Mouse (Mus musculus): ENCODE data around the gene Tspoap1. TPM values are rescaled to one million over a fixed set of nuclear protein-coding genes. Genes with fewer than 3 reads are reported as not detected.
A peak's percentile ranks its signal among the peaks of the same experiment; 100 is the strongest.

The Tspoap1 gene
- total RNA-seq (2021), result under 1 TPM; 0.15 to 0.31 TPM

DNA sequence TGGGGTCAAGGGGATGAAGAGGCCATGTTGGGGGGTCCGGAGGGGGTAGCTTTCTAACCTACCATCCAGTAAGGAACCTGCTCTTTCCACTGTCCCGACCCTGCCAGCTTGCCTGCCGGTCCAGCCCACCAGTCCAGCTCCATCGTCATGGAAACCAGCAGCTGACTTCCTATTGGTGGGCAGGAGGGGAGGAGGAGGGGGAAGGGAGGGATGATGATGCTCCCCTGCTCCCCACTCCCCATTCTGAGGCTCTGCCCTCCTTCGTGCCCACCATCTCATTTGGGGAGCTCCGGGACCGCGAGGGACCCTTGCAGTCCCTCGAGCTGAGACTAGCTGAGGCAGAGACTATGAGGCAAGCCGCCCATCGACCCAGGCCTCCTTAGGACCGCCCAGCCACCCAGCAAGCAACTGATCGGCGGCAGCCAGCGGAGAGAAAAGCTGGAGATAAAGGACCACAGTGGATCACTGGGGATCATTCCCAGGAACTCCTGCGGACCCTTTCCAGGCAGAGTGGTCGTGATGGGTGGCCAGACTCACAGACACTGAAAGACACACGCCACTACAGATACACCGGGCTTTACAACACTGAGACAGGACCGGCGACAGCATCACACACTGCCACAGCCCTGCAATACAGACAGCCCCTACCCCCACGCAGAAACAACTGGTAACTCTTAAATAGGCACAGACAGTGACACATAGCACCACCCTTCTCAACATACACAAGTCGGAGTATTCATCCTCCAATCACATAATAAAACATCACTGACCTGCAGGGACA is at the start of gene Tspoap1:
Tspoap1 (plus strand) TSS at position 241 of the 781 bp plus-strand sequence.
- no peak for DNase-seq
- intact Hi-C loops (cut with DNase I), result no loop called here

DNA sequence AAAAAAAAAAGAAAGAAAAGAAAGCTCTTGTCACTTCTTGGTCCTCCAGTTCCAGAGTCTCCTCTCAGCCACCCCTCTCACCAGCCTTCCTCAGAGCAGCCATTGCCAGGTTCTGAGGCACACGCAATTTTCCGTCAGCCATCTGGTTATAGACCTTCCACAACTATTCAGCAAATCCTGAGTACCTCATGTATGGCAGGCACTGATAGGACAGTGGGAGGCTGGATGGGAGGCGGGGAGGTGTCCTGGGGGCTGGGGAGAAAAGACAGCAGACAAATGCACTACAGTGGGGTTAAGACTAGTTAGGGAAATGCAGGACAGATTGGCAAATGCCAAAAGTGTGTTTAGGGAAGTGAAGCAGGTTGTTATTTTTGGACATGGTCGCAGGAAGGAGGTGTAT is 48.2 kb upstream of the Tspoap1 start:
- no peak for DNase-seq
- intact Hi-C loops (cut with DNase I), result no loop called here

DNA sequence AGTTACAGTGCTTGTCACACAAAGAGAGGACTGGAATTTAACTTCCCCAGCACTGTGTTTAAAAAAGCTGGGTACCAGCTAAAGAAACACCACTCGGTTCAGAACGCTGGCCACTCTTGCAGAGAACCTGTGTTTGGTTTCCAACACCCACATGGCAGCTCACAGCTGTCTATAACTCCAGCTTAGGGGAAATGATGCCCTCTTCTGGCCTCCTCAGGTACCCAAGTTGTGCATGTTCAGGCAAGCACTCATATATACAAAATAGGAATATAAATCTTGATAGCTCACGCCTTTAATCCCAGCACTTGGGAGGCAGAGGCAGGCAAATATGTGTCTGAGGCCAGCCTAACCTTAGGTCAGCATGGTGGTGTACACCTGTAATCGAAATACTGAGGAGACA is 44.3 kb upstream of the Tspoap1 start:
- intact Hi-C loops (cut with DNase I), result no loop called here
- DNase-seq, result no peak

DNA sequence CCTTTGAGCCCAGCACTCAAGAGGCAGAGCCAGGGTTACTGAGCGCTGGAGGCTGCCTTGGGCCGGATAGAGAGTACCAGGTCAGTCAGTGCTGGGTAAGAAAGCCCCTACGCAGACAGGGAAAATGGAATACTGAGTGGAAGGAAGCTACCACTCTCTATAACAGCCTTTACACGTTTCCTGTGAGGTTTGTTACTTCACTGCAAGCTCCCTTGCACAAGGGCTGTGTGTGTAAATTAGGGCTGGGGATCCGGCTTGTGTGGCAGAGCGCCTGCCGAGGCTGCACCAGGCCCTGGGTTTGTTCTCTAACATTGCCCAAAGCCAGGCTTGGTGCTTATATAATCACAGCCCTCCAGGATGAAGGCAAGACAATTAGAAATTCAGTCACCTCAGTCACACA is 40.8 kb upstream of the Tspoap1 start:
- DNase-seq, result no peak
- intact Hi-C loops (cut with DNase I), result no loop called here

DNA sequence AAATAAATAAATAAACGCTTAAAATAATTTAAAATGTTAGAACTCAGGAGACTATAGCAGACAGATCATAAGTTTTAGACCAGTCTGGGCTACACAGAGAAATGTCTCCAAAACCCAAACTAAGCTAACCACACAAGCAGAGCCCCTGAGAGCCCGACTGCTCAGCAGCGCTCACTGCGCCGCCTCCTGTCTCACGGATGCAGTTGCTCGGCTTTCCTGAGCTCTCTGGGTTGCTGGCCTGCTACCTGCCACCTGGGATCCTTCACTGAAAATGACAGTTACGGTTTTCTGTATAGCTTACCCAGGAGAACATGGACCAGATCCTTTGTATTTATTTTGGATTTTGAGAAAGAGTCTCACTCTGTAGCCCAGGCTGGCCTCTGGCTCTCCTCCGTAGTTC is 40.0 kb upstream of the Tspoap1 start:
- intact Hi-C loops (cut with DNase I), result no loop called here
- DNase-seq, result no peak

DNA sequence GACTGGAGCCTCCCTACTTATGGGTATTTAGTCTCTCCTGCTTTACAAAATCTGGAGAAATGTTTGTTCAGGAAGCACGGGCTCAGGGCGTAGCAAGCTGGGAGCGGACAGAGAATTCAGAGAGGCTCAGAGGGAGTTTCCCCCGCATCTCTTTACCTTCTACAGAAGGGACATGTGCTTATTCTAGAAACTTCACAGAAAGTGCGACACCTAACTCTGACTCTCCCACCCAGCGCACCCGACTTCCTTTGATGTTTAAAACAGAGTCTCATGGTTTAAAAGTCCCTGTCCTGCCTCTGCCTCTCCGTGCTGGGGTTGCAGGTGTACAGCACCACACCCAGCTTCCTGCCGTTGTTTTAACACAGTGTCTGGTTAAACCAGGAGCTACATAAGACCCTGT is 39.5 kb upstream of the Tspoap1 start:
- intact Hi-C loops (cut with DNase I), result no loop called here

DNA sequence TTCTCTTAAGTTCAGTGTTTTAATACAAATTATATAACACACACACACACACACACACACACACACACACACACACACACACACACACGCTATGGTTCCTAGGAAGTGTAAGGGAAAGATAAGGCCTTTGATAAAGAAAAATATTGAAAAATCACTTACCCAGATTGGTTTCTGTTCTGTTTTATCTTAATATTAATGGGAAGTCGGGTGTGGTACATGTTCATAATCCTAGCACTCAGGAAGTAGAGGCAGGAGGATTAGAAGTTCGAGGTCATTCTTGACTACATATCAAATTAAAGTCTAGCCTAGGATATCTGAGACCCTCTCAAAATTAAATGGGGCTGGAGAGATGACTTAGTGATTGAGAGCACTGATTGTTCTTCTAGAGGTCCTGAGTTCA is 38.2 kb upstream of the Tspoap1 start:
- DNase-seq, result no peak
- intact Hi-C loops (cut with DNase I), result no loop called here

More for the DNA sequence above, 39.5 kb upstream of the Tspoap1 start:
- DNase-seq, result no peak

DNA sequence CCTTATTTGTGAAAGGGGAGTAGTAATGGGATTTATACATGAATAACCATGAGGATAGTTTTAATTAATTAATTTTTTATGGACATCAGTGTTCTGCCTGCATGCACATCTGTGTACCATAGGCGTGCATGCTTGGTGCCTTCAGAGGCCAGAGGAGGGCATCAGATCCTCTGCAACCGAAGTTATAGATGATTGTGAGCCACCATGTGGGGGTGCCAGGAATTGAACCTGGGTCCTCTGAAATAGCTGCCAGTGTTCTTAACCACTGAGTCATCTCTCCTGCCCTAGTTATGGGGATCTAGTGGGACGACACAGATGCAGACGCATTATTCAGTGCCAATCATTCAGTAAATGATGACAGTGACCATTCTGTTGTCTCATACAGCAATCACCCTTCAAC is 37.5 kb upstream of the Tspoap1 start:
- intact Hi-C loops (cut with DNase I), result no loop called here
- no peak for DNase-seq

DNA sequence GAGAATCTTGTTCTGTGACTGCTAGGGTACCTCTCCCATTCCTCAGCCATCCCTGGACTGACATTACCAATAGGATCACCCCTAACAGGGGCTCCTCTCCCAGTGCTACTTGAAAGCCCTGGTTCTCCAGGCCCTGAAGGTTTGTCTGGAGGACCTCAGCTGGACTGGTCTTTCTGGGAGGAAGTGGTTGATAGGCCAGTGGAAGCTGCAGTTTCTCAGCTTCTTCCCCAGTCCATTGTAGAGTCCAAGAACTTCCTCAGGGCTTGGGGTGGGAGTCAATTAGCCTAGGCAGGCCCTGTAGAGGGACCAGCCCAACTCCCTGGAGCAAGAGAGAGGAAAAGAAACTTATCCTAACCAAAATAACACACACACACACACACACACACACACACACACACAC is 34.8 kb upstream of the Tspoap1 start:
- DNase-seq, result no peak
- intact Hi-C loops (cut with DNase I), result no loop called here

DNA sequence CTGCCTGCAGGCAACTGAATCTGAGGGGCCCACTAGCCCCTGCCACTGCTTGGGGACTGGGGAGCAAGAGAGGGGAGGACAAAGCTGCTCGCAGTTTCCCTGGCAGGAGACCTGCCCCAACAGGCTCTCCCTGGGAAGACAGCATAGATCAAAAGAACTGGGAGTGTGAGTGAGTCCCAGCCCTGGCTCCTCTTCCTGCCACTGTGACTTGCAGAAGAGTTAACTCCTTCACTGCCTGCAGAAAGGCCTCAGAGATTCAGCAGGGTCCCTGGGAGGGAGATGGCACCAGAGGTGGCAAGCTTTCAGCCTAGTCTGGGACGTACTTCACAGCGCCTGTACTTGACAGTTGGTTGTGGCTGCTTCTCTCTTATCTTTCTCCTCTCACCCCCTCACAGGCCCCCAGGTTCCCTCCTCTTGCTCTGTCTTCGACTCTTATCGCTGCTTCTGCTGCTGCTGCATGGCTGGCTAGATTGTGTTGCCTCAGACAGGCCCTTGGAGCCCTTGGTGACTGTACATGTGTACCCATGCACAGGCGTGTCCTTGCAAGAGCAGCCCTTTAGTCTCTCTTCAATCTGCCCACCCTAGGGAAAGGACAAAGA is 34.3 kb upstream of the Tspoap1 start:
- intact Hi-C loops (cut with DNase I), result no loop called here
- DNase-seq, result no peak

DNA sequence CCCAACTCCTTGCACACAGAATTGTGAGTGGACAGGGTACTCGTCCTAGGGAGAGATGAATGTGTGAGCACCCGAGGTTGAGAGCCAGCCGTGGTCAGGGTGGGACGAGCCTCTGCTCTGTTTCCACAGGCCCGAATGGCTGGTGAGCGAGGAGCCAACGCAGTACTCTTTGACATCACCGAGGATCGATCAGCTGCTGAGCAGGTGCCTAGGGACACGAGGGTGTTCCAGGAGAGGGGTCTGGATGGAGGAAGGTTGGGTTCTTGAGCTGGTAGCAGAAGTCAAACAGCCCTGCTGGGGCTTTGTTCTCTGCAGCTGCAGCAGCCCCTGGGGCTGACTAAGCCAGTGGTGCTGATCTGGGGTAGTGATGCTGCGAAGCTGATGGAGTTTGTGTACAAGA is 33.3 kb upstream of the Tspoap1 start:
- intact Hi-C loops (cut with DNase I), result no loop called here
- no peak for DNase-seq

DNA sequence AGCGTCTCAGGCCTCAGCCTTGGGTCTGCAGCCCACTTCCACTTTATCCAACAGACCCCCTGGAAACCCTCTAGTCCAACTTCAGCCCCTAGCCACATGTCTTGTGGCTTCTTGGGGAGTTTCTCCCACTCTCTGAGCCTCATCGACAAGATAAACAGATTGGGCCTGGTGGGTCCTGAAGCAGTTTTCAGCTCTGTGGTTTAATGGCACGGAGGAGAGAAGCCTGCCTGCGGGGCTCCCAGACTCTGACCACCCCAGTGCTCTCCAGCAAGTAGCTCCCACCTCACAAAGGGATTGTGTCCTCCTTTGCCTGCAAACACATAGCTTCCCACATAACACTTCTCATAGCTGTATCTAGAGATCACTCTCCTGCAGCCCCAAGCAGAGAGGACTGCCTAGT is 32.9 kb upstream of the Tspoap1 start:
- intact Hi-C loops (cut with DNase I), result no loop called here
- no peak for DNase-seq

DNA sequence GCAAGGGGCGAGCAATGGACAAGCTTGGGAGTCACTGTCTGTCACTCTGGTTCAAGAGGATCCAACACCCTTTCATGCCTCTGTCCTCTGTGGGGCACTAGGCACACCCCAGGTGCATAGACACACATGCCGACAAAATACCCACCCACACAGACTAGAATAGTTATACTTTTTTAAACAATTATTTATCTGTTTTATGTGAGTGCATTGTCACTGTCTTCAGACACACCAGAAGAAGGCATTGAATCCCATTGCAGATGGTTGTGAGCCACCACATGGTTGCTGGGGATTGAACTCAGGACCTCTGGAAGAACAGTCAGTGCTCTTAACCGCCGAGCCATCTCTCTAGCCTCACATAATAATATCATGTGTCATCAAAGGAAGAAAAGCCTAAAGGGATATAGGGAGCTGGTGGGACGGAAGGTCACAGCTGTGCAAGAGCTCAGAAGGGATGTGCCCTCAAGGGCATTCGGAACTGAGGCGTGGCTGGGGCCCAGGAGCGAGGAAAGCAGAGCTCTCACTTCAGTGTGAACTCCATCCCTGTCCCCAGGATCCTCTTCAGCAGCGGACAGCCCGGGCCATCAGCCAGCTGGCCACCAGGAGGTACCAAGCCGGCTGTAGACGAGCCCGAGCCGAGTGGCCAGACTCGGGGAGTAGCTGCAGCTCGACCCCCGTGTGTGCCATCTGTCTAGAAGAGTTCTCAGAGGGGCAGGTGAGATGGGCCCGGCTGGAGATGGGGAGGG is 31.3 kb upstream of the Tspoap1 start:
- no peak for DNase-seq
- intact Hi-C loops (cut with DNase I), result no loop called here

DNA sequence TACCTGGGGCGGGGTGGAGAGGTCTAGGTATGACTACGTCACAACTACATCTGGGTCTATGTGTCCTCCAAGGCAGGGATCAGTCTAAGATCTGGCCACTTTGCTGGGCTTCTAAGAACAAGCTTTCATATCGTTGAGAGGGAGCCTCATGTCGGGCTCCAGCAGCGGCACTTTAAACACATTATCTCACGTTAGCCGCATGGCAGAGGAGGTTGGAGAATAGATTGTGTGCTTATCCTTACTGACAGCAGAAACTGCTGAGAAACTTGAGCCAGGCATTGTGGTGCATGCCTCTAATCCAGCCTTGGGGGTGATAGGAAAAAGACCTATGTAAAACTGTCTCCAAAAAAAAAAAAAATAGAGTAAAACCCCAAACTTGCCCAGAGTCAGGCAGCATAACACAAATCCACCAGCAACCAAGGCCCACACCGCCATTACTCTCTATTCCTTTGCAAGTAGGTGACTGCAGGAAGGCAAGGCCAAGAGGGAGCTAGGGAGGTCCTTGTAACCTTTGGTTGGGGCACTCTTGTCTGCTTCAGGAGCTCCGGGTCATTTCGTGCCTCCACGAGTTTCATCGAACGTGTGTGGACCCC is 30.7 kb upstream of the Tspoap1 start:
- intact Hi-C loops (cut with DNase I), result no loop called here
- no peak for DNase-seq

DNA sequence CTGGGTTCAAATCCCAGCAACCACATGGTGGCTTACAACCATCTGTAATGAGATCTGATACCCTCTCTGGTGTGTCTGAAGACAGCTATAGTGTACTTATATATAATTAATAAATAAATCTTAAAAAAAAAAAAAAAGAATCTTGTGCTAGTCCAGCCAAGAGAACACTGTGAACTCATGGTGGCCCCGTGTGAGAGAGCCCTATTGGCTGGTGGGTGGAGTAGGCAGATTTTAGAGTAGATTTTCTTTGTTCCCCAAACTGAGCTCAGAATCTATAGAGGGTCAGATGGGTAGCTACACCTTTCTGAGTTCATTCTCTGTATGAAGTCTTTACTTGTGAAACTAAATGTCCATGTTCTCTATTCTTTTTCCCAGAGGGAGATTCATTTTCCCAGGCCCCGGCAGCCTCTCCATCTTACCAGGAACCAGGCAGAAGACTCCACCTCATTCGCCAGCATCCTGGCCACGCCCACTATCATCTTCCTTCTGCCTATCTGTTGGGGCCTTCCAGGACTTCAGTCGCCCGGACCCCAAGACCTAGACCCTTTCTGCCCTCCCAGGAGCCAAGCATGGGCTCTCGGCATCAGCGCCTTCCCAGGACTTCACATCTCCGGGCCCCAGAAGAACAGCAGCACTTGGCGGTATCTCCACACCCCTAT is 29.6 kb upstream of the Tspoap1 start:
- intact Hi-C loops (cut with DNase I), result no loop called here
- no peak for DNase-seq

DNA sequence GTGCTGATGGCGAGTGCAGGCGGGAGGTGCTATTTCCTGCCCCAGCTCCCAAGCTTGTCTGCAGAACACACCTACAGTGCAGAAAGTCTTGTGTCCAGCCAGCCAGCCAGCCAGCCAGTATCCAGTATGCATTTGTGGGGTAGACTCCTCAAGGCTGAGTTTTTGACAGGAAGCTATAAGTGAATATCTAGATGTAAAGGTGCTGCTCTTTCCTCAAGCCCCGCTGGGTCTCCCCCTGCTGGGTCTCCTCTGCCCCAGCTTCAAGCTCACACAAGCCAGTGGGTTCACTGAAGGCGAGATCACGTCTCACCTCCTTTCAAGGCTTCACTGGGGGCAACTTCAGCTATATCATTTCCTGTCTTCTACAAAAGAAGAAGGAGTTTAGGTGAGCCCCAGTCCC is 26.0 kb upstream of the Tspoap1 start:
- intact Hi-C loops (cut with DNase I), result no loop called here
- DNase-seq, result no peak

DNA sequence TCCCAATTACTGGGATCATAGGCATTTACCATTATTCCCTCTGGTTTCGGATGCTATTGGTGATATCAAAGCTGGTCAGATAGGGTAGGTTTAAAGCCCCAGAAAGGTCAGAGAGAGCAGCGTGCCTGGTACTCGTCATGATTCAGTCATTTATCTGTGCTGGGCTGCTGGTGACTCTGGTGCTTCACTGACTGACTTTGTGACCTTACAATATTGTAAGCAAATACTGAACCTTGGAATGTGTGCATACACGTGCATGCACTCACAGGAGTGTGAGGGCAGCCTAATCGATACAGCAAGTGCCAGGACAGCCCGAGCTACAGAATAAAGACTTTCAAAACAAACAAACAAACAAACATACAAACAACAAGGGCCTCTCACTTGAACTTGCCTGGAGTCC is 24.6 kb upstream of the Tspoap1 start:
- no peak for DNase-seq
- intact Hi-C loops (cut with DNase I), result no loop called here

DNA sequence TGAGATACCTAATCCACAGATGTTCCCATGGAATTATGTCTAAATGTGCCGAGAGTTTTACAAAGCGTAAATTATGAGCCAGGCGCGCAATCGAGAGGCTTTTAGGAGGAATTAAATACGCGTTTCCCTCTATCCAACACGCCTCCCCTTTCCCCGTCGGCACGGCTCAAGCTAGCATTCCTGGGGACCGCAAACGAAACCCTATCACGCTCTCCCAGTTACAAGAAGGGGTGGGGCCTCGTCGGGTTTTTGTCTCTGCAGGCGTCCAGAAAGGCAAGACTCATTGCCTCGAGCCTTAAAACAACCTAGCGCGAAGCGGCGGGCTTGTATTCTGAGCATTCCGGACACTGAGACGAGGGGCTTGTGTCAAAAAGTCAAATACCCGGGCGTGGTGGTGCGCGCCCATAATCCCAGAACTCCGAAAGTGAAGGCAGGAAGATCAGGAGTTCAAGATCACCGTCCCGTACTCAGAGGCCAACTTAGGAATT is 23.6 kb upstream of the Tspoap1 start:
- intact Hi-C loops (cut with DNase I), result no loop called here
- DNase-seq, result peak; percentile 68 to 73

DNA sequence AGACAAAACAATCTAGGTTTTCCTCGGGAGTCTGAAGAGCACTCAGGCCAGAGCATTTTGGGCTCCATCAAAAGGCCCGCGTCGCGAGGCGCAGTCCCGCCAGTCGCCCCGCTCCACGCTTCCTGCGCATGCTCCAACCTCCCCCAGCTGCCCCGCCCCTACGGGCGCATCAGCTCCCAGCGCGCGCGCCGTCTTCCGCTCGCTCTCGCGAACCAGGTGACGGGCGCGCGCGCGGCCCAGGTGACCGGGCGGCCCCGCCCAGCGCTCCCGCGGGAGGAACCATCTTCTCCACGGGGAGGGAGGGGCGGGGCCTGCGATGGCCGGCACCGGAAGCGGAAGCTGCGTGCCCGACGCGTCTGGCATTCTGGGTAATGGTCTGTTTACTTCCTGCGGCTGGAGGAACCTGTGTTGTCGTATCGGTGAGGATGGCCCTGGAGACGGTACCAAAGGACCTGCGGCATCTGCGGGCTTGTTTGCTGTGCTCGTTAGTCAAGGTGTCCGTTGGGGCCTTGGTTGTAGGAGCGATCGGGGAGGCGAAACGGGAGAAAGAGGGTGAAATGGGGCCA is 23.1 kb upstream of the Tspoap1 start, which contains the start of gene Supt4a:
Supt4a (plus strand) TSS at position 378 of the 566 bp plus-strand sequence.
- intact Hi-C loops (cut with DNase I), result no loop called here
- DNase-seq, result peak; percentile 94 to 97

DNA sequence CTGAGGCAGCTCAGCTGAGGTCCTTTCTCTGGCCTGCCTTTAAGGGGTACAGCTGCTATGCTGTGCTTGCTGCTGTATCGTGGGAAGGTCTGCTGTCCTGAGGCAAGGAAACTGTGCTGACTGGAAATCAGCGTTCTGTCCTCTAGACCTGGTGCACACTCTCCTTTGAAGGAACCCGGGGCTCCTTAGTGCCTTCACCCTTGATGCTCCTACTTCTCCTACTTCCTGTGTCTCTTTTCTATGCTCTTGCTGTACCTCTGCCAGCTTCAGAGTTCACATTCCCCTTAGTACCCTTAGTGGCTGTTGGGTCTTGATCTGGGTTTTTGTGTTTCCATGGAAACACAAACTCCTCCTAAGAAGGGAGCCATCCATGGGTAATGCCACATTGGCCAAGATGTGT is 16.6 kb upstream of the Tspoap1 start:
- no peak for DNase-seq
- intact Hi-C loops (cut with DNase I), result no loop called here

Measured in heart, postnatal 10 days (tissue).